Mouse (Mus musculus): ENCODE measurements around the gene Nos1. TPM values are rescaled to one million over a fixed set of nuclear protein-coding genes. Genes with fewer than 3 reads are reported as not detected.

Nos1 gene
- 10 to 100 TPM; 36.0 to 42.2 TPM for total RNA-seq (2021)

DNA sequence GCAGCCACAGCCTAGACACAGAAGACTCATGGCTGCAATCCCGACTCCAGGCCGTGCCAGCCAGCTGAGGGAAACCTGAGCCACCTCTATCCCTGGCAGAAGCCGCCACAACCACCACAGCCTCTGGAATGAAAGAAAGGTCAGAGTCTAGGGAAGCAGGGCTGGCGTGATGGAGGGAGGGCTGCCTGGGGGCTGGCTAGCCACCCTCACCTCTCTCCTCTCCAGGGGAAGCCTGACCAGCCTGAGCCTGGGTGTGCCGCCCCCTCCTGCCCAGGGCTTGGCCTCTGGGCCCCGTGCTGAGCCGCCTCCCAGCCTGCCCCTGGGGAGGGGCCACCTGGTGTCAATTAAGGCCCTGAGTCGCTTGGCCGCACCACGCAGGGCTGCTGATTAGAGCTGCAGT is at the start of gene Nos1:
Gene Nos1 (plus strand): TSS at position 352 of the 400 bp plus-strand sequence.
- intact Hi-C loops (cut with DNase I) = no loop called here

DNA sequence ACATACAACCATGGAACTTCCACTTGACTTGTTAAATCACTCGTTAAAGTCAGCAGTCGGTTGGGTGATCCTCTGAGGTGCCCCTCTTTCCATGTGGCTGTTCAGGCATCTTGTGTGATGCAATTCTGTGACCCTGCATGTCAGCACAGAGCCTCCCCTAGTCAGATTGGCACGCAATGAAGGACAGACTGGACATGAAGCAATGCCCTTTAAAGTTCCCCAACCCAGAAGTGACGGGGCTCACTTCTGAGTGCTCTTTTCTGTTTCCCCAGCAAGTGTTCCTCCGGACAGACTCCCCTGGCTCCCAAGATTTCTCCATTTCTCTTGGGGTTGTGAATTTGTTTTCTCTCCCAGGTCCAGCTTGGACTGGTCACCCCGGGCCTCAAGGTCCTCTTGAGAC is 49.5 kb upstream of the Nos1 start:
- no peak for DNase-seq
- intact Hi-C loops (cut with DNase I) = no loop called here

More for the DNA sequence above, at the start of gene Nos1:
- no peak for DNase-seq

- no peak for DNase-seq
- intact Hi-C loops (cut with DNase I) = no loop called here
Observed at GRCm38 (mm10) chr5:117744654-117745178, 36.1 kb upstream of the Nos1 start.

- DNase-seq = no peak
- intact Hi-C loops (cut with DNase I) = no loop called here
Observed at GRCm38 (mm10) chr5:117749353-117749752, 31.5 kb upstream of the Nos1 start.

- DNase-seq = peak; percentile 26
- intact Hi-C loops (cut with DNase I) = no loop called here
Observed at GRCm38 (mm10) chr5:117757696-117758482, 22.9 kb upstream of the Nos1 start.

DNA sequence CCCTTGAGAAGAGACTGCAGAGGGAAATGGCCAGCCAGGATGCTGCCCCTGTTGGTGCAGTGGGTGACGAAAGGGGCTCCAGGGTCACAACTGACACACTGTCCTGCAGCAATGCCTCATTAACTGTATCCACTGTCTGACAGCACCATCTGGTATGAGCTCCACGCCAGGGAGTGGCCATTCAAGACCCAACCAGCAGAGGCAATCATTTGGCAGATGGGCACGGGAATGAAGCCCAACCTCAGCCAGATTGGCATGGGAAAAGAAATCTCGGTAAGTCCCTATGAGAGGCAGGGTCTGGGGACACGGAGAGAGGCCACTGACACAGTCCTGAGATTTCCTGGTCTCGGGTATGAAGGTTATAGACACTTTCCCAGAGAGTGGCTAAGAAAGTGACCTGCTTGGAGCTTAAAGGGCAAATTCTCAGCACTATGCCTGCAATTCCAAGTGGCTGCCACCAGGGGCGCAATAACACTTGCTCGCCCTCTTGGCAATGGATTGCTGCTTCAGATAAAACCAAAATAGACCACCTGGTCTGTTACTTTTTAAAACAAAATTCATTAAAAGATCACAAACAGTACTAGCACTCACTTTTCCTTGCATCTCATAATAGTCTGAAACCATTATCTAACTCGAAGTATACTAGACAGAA is 19.5 kb upstream of the Nos1 start:
- intact Hi-C loops (cut with DNase I) = no loop called here
- peak; percentile 83 for DNase-seq

- intact Hi-C loops (cut with DNase I) = no loop called here
- peak; percentile 25 for DNase-seq
Observed at GRCm38 (mm10) chr5:117764496-117764895, 16.3 kb upstream of the Nos1 start.

DNA sequence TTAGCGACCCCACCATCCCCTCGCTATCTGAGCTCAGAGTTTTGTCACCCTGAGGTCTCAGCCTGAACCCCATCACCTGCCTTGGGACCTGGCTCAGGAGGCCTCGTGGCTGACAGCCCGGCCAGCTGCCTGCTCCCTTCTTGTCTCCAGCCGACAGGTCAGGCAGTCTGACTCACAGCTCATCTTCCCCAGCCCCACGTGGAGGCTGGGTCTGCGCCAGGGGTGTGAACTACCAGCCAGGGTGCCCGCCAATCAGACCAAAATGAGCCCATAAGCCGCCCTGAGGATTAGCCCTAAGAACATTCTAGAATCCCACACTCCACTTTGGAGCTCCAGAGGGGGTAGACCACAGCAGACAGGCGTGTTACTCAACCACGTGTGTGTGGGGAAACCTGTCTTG is 1.7 kb upstream of the Nos1 start:
- intact Hi-C loops (cut with DNase I) = no loop called here
- peak; percentile 59 for DNase-seq

GRCm38 (mm10) chr5:117781178-117781577 is 346 bp downstream of the Nos1 start:
- intact Hi-C loops (cut with DNase I) = no loop called here
- no peak for DNase-seq

DNA sequence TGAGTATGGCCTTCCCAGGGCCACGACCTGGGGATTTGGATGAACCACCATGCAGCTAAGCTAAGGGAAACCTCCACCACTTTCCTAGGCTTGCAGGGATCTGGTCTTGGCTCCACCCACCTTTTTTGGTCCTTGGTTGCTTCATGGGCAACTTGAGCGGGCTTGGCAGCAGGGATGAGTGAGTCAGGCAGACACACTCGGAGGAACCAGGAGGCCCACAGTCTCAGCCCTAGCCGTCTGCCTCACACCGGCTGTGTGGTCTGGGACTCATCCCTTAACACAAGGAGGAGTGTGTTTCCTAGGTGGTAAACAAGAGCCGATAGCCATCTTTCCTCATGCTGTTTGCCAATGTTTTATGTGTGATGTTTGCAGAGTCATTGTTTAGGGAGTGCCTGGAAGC is 9.2 kb downstream of the Nos1 start:
- DNase-seq = no peak
- intact Hi-C loops (cut with DNase I) = no loop called here

DNA sequence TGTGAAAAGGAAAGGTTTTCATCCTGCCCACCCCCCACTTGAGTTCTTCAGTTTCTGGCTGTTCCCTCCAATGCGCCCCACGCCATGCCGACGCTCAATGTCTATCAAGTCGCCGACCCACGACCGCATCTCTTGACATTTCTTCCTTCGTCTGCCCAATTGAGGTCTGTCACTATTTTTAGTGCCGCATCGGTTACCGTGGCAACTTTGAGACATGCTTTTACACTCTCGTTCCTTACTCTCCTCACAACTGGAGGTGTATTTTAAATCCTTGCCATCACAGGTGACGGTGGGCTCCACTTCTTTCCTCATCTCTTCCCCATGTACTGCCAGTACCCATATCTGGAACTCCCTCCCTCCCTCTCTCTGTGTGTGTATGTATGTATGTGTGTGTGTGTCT is 11.0 kb downstream of the Nos1 start:
- intact Hi-C loops (cut with DNase I) = no loop called here
- no peak for DNase-seq

GRCm38 (mm10) chr5:117800849-117801248 is 20.0 kb downstream of the Nos1 start:
- DNase-seq = no peak
- intact Hi-C loops (cut with DNase I) = no loop called here

- intact Hi-C loops (cut with DNase I) = no loop called here
- DNase-seq = no peak
Observed at GRCm38 (mm10) chr5:117802071-117802521, 21.3 kb downstream of the Nos1 start.

- intact Hi-C loops (cut with DNase I) = no loop called here
Observed at GRCm38 (mm10) chr5:117803551-117803950, 22.7 kb downstream of the Nos1 start.

DNA sequence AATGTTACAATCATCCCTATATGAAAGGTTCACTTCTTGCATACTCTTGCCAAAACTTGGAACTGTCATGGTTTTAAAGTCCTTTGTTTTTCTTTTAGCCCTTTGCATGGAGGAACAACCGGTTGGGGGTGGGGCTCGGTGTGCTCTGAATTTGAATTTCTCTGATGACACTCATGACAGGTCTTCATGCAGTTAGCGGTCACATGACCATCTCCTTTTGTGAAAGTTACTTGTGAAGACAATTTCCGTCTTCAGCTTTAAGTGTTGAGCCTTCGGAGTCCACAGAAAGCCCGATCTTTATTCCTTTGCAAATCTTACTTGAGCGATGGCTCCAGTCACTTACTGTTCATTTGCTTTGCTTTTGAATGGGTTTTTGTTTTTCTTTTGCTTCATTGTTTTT is 30.1 kb downstream of the Nos1 start:
- intact Hi-C loops (cut with DNase I) = no loop called here
- no peak for DNase-seq

More at GRCm38 (mm10) chr5:117803551-117803950, 22.7 kb downstream of the Nos1 start:
- DNase-seq = no peak

- intact Hi-C loops (cut with DNase I) = no loop called here
- peak; percentile 78 for DNase-seq
Observed at GRCm38 (mm10) chr5:117818800-117819199, 38.0 kb downstream of the Nos1 start.

- intact Hi-C loops (cut with DNase I) = no loop called here
- no peak for DNase-seq
Observed at GRCm38 (mm10) chr5:117820445-117820844, 39.6 kb downstream of the Nos1 start.

DNA sequence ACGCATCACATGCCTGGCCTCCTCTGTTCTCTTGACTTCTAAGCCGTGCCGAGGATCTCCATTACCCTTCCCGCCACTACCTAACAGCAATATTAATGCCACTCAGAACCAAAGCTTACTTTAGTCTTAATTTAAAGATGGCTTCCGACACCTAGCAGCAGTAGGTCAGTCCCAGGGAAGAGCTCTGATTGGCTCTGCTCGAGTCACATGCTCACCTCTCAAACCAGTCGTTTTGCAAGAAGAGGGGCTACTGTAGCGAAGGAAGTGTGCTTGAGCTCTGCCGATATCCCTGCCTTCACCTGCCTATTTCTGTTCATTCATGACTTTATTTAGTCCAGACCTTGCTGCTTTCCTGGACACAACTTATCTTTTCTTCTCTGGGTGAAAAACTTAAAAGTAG is 43.0 kb downstream of the Nos1 start:
- intact Hi-C loops (cut with DNase I) = no loop called here
- no peak for DNase-seq

DNA sequence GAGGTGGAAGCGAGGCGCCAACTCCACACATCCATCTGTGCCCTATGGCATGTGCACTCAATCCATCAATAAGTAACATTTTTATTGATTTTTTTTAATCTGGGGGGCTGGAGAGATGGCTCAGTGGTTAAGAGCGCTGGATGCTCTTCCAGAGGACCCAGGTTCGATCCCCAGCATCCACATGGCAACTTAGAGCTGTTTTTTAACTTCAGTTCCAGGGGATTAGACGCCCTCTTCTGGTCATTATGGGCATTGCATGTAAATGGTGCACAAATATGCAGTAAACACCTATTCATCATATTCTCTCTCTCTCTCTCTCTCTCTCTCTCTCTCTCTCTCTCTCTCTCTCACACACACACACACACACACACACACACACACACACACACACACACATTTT is 43.7 kb downstream of the Nos1 start:
- no peak for DNase-seq
- intact Hi-C loops (cut with DNase I) = no loop called here

GRCm38 (mm10) chr5:117825336-117825735 is 44.5 kb downstream of the Nos1 start:
- DNase-seq = no peak
- intact Hi-C loops (cut with DNase I) = no loop called here

- DNase-seq = no peak
Observed at GRCm38 (mm10) chr5:117827366-117827765, 46.5 kb downstream of the Nos1 start.

GRCm38 (mm10) chr5:117836930-117837329 is 56.1 kb downstream of the Nos1 start:
- DNase-seq = peak; percentile 82
- intact Hi-C loops (cut with DNase I) = loop anchor here (2.0 kb wide), 1 partner anchor 320 kb away; no protein-coding TSS in a partner anchor

More at GRCm38 (mm10) chr5:117827366-117827765, 46.5 kb downstream of the Nos1 start:
- intact Hi-C loops (cut with DNase I) = no loop called here

Measured in left cerebral cortex, postnatal 4 days (tissue).